Mouse (Mus musculus) liver, adult 2 months (tissue): ENCODE results near the gene Prss53.

Experiments
- CTCF ChIP-seq: fragments of 200-500 bp; IDR thresholded peaks from 2 replicates; pipeline ENCODE4 v1.5.1; 2011; ENCODE audit warnings: low read depth, low read length, control low read depth
- POLR2A ChIP-seq: fragments of 200-500 bp; IDR thresholded peaks from 2 replicates; pipeline ENCODE4 v1.6.1; 2011; ENCODE audit warnings: low read length, control low read depth; ENCODE audit not compliant: insufficient read depth; ENCODE audit errors: extremely low read depth

- TF ChIP-seq CTCF (no peak), POLR2A (no peak)
Measured at GRCm38 (mm10) chr7:127908656-127909055, 17.9 kb upstream of the Prss53 start.
